Mouse (Mus musculus) thymus, adult 2 months (tissue): ENCODE results near the gene Tlk2.

ENCODE experiments used
- CTCF ChIP-seq: fragments of 200-500 bp; IDR thresholded peaks from 2 replicates; pipeline ENCODE4 v1.5.1; 2012; ENCODE audit warnings: mild to moderate bottlenecking, control low read depth, low read length, moderate library complexity, borderline replicate concordance; ENCODE audit not compliant: control insufficient read depth, poor library complexity, insufficient read depth; ENCODE audit errors: extremely low read depth
- POLR2A ChIP-seq: fragments of 200-500 bp; IDR thresholded peaks from 2 replicates; pipeline ENCODE4 v1.6.1; 2012; ENCODE audit warnings: mild to moderate bottlenecking, low read length, control low read depth, moderate library complexity; ENCODE audit not compliant: control insufficient read depth, poor library complexity, insufficient read depth; ENCODE audit errors: extremely low read depth

DNA sequence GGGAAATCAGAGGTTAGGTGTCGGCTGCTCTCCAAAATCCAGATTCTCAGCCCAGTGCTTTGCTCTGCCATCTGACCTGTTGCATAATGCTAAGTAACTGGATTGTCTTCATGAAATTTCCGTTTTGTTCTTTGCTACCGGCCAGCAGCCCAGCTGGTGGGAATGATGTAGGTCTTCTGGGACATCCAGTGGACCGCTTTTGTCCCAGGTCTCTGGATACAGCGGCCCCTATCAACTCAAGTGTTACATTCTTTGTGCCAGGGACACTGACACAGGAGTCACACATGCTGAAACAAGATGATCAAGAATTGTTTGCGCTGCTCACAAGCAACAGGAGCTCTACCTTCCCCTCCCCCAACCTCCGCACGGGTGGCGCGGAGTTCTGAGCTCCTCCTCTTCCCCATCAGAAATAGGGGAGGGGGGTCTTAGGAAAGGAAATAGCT, 113.1 kb downstream of the Tlk2 start:
- TF ChIP-seq CTCF: no peak
- no peak for TF ChIP-seq POLR2A
